In the genomic region with DNA sequence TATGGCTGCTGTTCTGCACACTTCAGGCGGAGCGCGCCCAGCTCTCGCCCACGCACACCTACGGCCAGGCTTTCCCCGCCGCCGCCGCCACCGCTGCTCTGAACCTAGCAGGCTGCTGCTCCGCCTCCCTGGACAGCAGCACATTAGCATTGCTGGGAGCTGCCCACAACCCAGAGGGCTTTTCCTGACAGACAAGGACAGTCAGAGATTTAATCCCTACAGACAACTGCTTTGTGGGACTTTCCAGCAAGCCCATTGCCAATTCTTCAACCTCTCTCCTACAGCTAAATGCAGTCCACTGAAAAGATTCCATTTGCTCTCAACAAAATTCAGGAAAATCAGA, we compare ENCODE assay signal across 8 mouse cellular contexts.
DNase-seq lines count a peak whose midpoint lies in the region; ATAC-seq and TF ChIP-seq lines count a peak whose summit lies in the region.

No protein-coding gene starts in this region.

- no peak overlapping the region for H3K27ac ChIP-seq in forebrain, embryonic 11.5 days (ENCODE audit: low read depth, low read length)
- H3K27ac ChIP-seq in hindbrain, embryonic 10.5 days: peak overlapping the region; percentile 64; the same call in 1 of the 2 replicates

- no peak for DNase-seq in cerebellum, adult 9-10 months
- peak; percentile 84 for DNase-seq in brain, embryonic 14.5 days (ENCODE audit: low read depth)
- DNase-seq in forebrain, embryonic 11.5 days (ENCODE audit: low spot score): peak; percentile 78
- peak; percentile 59 for DNase-seq in hindbrain, embryonic 10.5 days (ENCODE audit: low spot score)
- peak; percentile 49 to 54 for DNase-seq in layer of hippocampus, adult 8-10 months (ENCODE audit: low spot score in 2 of 2)
- DNase-seq in lung, postnatal 14 days: peak; percentile 46
- peak; percentile 62 for DNase-seq in retina, embryonic 14.5 days (ENCODE audit: low spot score)

- H3K4me3 ChIP-seq in forebrain, embryonic 11.5 days (ENCODE audit: low read depth, low read length): peak overlapping the region; percentile 26
- H3K4me3 ChIP-seq in hindbrain, embryonic 10.5 days: peak overlapping the region; percentile 52

- peak; percentile 70; the same call in 1 of the 2 replicates for ATAC-seq in cerebellum, adult (ENCODE audit: insufficient number of reproducible peaks, low FRiP score, low TSS enrichment)
- peak; percentile 68; the same call in 1 of the 2 replicates for ATAC-seq in forebrain, embryonic 11.5 days (replicated peaks; ENCODE audit: low FRiP score)

- no peak for TF ChIP-seq CTCF in brain, embryonic 14.5 days (IDR thresholded peaks at IDR 0.05; ENCODE audit: borderline replicate concordance, extremely low read depth, insufficient read depth, insufficient read length)

- no peak for TF ChIP-seq POLR2A in brain, embryonic 14.5 days (IDR thresholded peaks at IDR 0.05; ENCODE audit: borderline replicate concordance, extremely low read depth, insufficient read depth, insufficient read length, poor library complexity, severe bottlenecking)

- peak overlapping the region; percentile 54 for H3K4me2 ChIP-seq in forebrain, embryonic 11.5 days (ENCODE audit: low read depth, low read length, severe bottlenecking)

- peak overlapping the region; percentile 35; the same call in 1 of the 2 replicates for H3K9ac ChIP-seq in forebrain, embryonic 11.5 days (ENCODE audit: low read length)

- no peaks in the 10 kb centered on the region for H3K9me3 ChIP-seq in forebrain, embryonic 11.5 days (ENCODE audit: control insufficient read depth, low read length)
- no peaks in the 10 kb centered on the region for H3K9me3 ChIP-seq in hindbrain, embryonic 10.5 days

- under 1% methylated on average over 12 of the region's 12 CpGs for WGBS in forebrain, embryonic 11.5 days
- under 1% methylated on average over 12 of the region's 12 CpGs for WGBS in hindbrain, embryonic 10.5 days

- H3K27me3 ChIP-seq in forebrain, embryonic 11.5 days (ENCODE audit: control insufficient read depth, insufficient read depth, low read length): no peaks in the 10 kb centered on the region
- no peaks in the 10 kb centered on the region for H3K27me3 ChIP-seq in hindbrain, embryonic 10.5 days (ENCODE audit: insufficient read depth, poor library complexity, severe bottlenecking)

- H3K4me1 ChIP-seq in forebrain, embryonic 11.5 days (replicated peaks; ENCODE audit: control insufficient read depth, insufficient read depth, low read length): peaks cover 10% of the 10 kb centered on the region
- peaks cover 18% of the 10 kb centered on the region for H3K4me1 ChIP-seq in hindbrain, embryonic 10.5 days (replicated peaks)

- H3K36me3 ChIP-seq in forebrain, embryonic 11.5 days (ENCODE audit: control insufficient read depth, insufficient read depth, low read length): no peaks in the 10 kb centered on the region
- H3K36me3 ChIP-seq in hindbrain, embryonic 10.5 days: no peaks in the 10 kb centered on the region
